Mouse (Mus musculus) embryonic facial prominence, embryonic 14.5 days (tissue): ENCODE results near the gene Ncoa3. TPM values are rescaled to one million over a fixed set of nuclear protein-coding genes. Genes with fewer than 3 reads are reported as not detected.

Experiments used
- ATAC-seq: fragments of 200-750 bp; cut with Nextera tagmentation; 2 replicates; pipeline ENCODE4 v1.8.0; 2017; ENCODE audit warnings: low read depth, moderate number of reproducible peaks, moderate TSS enrichment
- DNase-seq: peaks from one replicate; pipeline ENCODE4 v3.0.0-alpha.2; 2015; ENCODE audit warnings: low spot score
- H3K27ac ChIP-seq: fragments of 300-500 bp; sonication (generic); replicated peaks from 2 replicates; pipeline ENCODE4 v1.5.1; 2014; ENCODE audit warnings: low read depth, mild to moderate bottlenecking, low read length, moderate library complexity
- H3K27me3 ChIP-seq: fragments of 300-500 bp; sonication (generic); replicated peaks from 2 replicates; pipeline ENCODE4 v1.6.1; 2014; ENCODE audit warnings: low read length; ENCODE audit not compliant: control insufficient read depth, insufficient read depth
- H3K36me3 ChIP-seq: fragments of 300-500 bp; sonication (generic); 2 replicates; pipeline ENCODE4 v1.6.1; 2014; ENCODE audit warnings: low read length, mixed read lengths; ENCODE audit not compliant: control insufficient read depth, insufficient read depth
- H3K4me1 ChIP-seq: fragments of 300-500 bp; sonication (generic); 2 replicates; pipeline ENCODE4 v1.6.1; 2014; ENCODE audit warnings: antibody characterized with exemption, low read length; ENCODE audit not compliant: control insufficient read depth, insufficient read depth
- H3K4me2 ChIP-seq: fragments of 300-500 bp; sonication (generic); 2 replicates; pipeline ENCODE4 v1.6.1; 2014; ENCODE audit warnings: low read depth, mild to moderate bottlenecking, low read length, moderate library complexity, mixed read lengths
- H3K4me3 ChIP-seq: fragments of 300-500 bp; sonication (generic); 2 replicates; pipeline ENCODE4 v1.5.1; 2014; ENCODE audit warnings: low read depth, mild to moderate bottlenecking, low read length
- H3K9ac ChIP-seq: fragments of 300-500 bp; sonication (generic); 2 replicates; pipeline ENCODE4 v1.6.1; 2014; ENCODE audit warnings: low read depth, mild to moderate bottlenecking, low read length, moderate library complexity, mixed read lengths
- H3K9me3 ChIP-seq: fragments of 300-500 bp; sonication (generic); 2 replicates; pipeline ENCODE4 v1.6.1; 2016; ENCODE audit warnings: low read length; ENCODE audit not compliant: control insufficient read depth
- WGBS: fragments of 180-500 bp; shearing (Covaris S2); extraction: QIAGEN DNeasy Blood & Tissue Kit; methylation state at CpG from one replicate; pipeline ENCODE4 v1.1.7; 2014; 5-methylcytosine and 5-hydroxymethylcytosine counted together
- polyA plus RNA-seq: library from polyadenylated mRNA; unstranded; fragments of >200 nt; fragmentation: Nextera tagmentation; extraction: Ambion mirVana; gene quantifications from 2 replicates; pipeline ENCODE4 v1.2.1, GENCODE M21; 2014

The Ncoa3 gene
- polyA plus RNA-seq, 1 experiment from 2014 or later, result 15.6 TPM

GRCm38 (mm10) chr2:166096834-166097233 lies 104.4 kb downstream of the Ncoa3 start:
- WGBS, result 95% methylated on average over 1 of the region's 1 CpGs
- H3K9me3 ChIP-seq, result no peaks in the 10 kb centered on the region
- H3K4me3 ChIP-seq, result no peak overlapping the region
- no peak for DNase-seq
- H3K9ac ChIP-seq, result no peak overlapping the region
- H3K4me2 ChIP-seq, result no peak overlapping the region
- no peaks in the 10 kb centered on the region for H3K27me3 ChIP-seq
- no peak for ATAC-seq
- H3K27ac ChIP-seq, result no peak overlapping the region
- H3K4me1 ChIP-seq, result no peaks in the 10 kb centered on the region
- H3K36me3 ChIP-seq, result peaks cover 43% of the 10 kb centered on the region

GRCm38 (mm10) chr2:166097443-166098291 lies 105.2 kb downstream of the Ncoa3 start:
- DNase-seq (peak; percentile 78), ATAC-seq (no peak)
- Histone ChIP-seq H3K4me3 (no peak overlapping the region), H3K36me3 (peaks cover 35% of the 10 kb centered on the region), H3K27ac (0 out of 2 replicates have a peak overlapping the region, but pooled peaks have one; percentile 11), H3K27me3 (no peaks in the 10 kb centered on the region), H3K4me2 (no peak overlapping the region), H3K4me1 (no peaks in the 10 kb centered on the region), H3K9me3 (no peaks in the 10 kb centered on the region), H3K9ac (no peak overlapping the region)
- WGBS, result 62% methylated on average over 16 of the region's 18 CpGs

GRCm38 (mm10) chr2:166098292-166098933 lies 106.0 kb downstream of the Ncoa3 start:
- no peak for DNase-seq
- 0 out of 2 replicates have a peak overlapping the region, but pooled peaks have one; percentile 11 for H3K27ac ChIP-seq
- H3K27me3 ChIP-seq, result no peaks in the 10 kb centered on the region
- H3K9ac ChIP-seq, result no peak overlapping the region
- 59% methylated on average over 15 of the region's 15 CpGs for WGBS
- no peak overlapping the region for H3K4me3 ChIP-seq
- H3K9me3 ChIP-seq, result no peaks in the 10 kb centered on the region
- no peak for ATAC-seq
- H3K4me2 ChIP-seq, result no peak overlapping the region
- no peaks in the 10 kb centered on the region for H3K4me1 ChIP-seq
- peaks cover 29% of the 10 kb centered on the region for H3K36me3 ChIP-seq

- H3K27me3 ChIP-seq, result no peaks in the 10 kb centered on the region
- DNase-seq (no peak), ATAC-seq (no peak)
- no peak overlapping the region for H3K4me3 ChIP-seq
- no peaks in the 10 kb centered on the region for H3K4me1 ChIP-seq
- H3K9me3 ChIP-seq, result no peaks in the 10 kb centered on the region
- no peak overlapping the region for H3K27ac ChIP-seq
- H3K9ac ChIP-seq, result no peak overlapping the region
- peaks cover 16% of the 10 kb centered on the region for H3K36me3 ChIP-seq
- no peak overlapping the region for H3K4me2 ChIP-seq
- 81% methylated on average over 21 of the region's 21 CpGs for WGBS
Measured at GRCm38 (mm10) chr2:166100309-166101262, 108.2 kb downstream of the Ncoa3 start.

- DNase-seq, result no peak
Measured at GRCm38 (mm10) chr2:166102893-166103292, 110.5 kb downstream of the Ncoa3 start.

GRCm38 (mm10) chr2:166105911-166106310 lies 113.5 kb downstream of the Ncoa3 start:
- Histone ChIP-seq H3K4me3 (no peak overlapping the region), H3K4me2 (no peak overlapping the region), H3K9me3 (no peaks in the 10 kb centered on the region), H3K9ac (0 out of 2 replicates have a peak overlapping the region, but pooled peaks have one; percentile 2), H3K27ac (no peak overlapping the region), H3K36me3 (peaks cover 17% of the 10 kb centered on the region), H3K4me1 (no peaks in the 10 kb centered on the region), H3K27me3 (no peaks in the 10 kb centered on the region)
- no peak for DNase-seq
- no peak for ATAC-seq
- WGBS, result 71% methylated on average over 9 of the region's 9 CpGs

More at GRCm38 (mm10) chr2:166102893-166103292, 110.5 kb downstream of the Ncoa3 start:
- Histone ChIP-seq H3K4me1 (no peaks in the 10 kb centered on the region), H3K36me3 (peaks cover 21% of the 10 kb centered on the region), H3K9me3 (no peaks in the 10 kb centered on the region), H3K27me3 (no peaks in the 10 kb centered on the region), H3K4me2 (no peak overlapping the region), H3K9ac (0 out of 2 replicates have a peak overlapping the region, but pooled peaks have one; percentile 19), H3K27ac (0 out of 2 replicates have a peak overlapping the region, but pooled peaks have one; percentile 48), H3K4me3 (no peak overlapping the region)
- WGBS, result 60% methylated on average over 7 of the region's 7 CpGs
- ATAC-seq, result no peak; the same call in 1 of the 2 replicates

- 56% methylated on average over 2 of the region's 2 CpGs for WGBS
- H3K4me1 ChIP-seq, result no peaks in the 10 kb centered on the region
- H3K27me3 ChIP-seq, result no peaks in the 10 kb centered on the region
- H3K36me3 ChIP-seq, result peaks cover 17% of the 10 kb centered on the region
- no peak overlapping the region for H3K4me3 ChIP-seq
- no peak overlapping the region for H3K27ac ChIP-seq
- ATAC-seq (no peak), DNase-seq (no peak)
- H3K4me2 ChIP-seq, result no peak overlapping the region
- H3K9me3 ChIP-seq, result no peaks in the 10 kb centered on the region
- 0 out of 2 replicates have a peak overlapping the region, but pooled peaks have one; percentile 2 for H3K9ac ChIP-seq
Measured at GRCm38 (mm10) chr2:166106631-166107030, 114.2 kb downstream of the Ncoa3 start.

GRCm38 (mm10) chr2:166107911-166108310 lies 115.5 kb downstream of the Ncoa3 start:
- WGBS, result 80% methylated on average over 5 of the region's 5 CpGs
- no peak for DNase-seq
- Histone ChIP-seq H3K9ac (no peak overlapping the region), H3K27me3 (no peaks in the 10 kb centered on the region), H3K9me3 (no peaks in the 10 kb centered on the region), H3K4me3 (no peak overlapping the region), H3K4me1 (no peaks in the 10 kb centered on the region), H3K36me3 (peaks cover 28% of the 10 kb centered on the region), H3K4me2 (no peak overlapping the region), H3K27ac (no peak overlapping the region)
- no peak for ATAC-seq
